Mouse (Mus musculus): Measurements from ENCODE around the gene Slk.
A peak's percentile ranks its signal among the peaks of the same experiment; 100 is the strongest.

Slk gene

GRCm38 (mm10) chr19:47653173-47653572 lies 73.7 kb downstream of the Slk start:
- no peak for DNase-seq (ENCODE audit: low spot score)

GRCm38 (mm10) chr19:47654896-47655295 lies 75.4 kb downstream of the Slk start:
- no peak for DNase-seq (ENCODE audit: low spot score)

GRCm38 (mm10) chr19:47658914-47659535 lies 79.5 kb downstream of the Slk start:
- DNase-seq (ENCODE audit: low spot score), result no peak

DNA sequence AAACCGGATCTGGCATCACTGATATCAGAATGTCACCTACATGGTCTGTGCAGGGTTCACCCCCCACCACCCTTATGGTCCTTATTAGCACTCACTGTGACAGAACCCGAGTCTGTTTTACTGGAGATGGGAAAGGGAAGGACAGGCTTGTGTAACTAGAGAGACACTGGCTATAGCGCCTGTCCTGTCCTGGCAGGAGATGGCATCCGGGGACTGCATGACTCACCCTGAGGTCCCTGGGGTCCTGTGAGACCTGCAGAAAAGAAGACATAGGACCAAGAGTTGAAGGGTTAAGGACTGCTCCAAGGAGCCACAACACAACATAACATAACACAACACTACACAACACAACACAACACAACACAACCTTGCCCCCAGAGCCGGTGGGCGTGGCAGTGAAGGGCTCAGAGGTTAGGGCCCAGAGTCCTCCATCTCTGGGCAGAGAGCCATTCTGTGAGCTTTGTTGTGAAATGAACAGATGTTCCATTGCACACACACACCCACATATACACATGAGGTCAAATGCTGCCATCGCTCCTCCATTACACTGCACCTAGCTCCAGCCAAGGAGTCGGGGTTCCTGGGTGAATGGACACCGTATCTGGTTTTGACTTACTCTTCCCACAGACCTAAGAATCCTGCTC lies 80.4 kb downstream of the Slk start:
- no peak for DNase-seq (ENCODE audit: low spot score)

GRCm38 (mm10) chr19:47667601-47668000 lies 88.1 kb downstream of the Slk start:
- no peak for DNase-seq (ENCODE audit: low spot score)

DNA sequence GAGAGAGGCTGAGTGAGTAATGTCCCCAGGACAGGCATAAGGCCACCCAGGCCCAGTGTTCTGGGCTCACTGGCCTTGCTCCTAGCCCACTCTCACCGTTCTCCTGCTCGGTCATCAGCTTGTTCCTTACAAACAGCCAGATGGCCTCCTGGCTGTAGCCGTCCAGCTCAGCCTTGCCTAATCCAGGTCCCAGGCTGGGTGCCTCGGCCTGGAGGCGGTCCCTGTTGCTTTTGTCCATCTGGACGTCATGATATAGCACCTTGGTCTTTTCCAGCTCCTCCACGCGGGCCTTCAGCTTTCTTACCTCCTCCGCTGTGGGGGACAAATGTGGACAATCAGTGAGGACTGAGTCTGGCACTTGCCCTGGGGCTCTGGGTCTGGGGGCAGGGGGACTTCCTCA lies 88.9 kb downstream of the Slk start:
- DNase-seq (ENCODE audit: low spot score), result no peak

- DNase-seq (ENCODE audit: low spot score), result peak; percentile 41
These were observed 94.9 kb downstream of the Slk start for GRCm38 (mm10) chr19:47674419-47674818.

GRCm38 (mm10) chr19:47678675-47679074 lies 99.2 kb downstream of the Slk start:
- peak; percentile 3 for DNase-seq (ENCODE audit: low spot score)

DNA sequence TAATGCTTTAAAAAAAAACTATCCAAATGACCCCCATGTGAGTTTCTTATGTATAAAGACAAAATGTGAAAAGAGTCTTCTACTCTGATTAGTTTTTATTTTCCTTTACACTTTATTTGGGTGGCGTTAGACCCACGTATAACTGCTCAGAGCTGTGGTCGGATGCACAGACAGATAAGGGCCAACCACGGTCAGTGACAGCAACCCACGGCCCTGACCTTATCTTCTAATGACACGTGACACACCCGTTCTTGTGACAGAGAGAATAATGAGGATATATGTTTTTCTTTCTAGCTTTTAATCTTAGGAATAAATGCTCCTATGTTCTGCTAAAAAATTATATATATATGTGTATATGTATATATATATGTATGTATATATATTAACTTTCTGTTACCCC lies 110.1 kb downstream of the Slk start:
- DNase-seq (ENCODE audit: low spot score), result no peak

DNA sequence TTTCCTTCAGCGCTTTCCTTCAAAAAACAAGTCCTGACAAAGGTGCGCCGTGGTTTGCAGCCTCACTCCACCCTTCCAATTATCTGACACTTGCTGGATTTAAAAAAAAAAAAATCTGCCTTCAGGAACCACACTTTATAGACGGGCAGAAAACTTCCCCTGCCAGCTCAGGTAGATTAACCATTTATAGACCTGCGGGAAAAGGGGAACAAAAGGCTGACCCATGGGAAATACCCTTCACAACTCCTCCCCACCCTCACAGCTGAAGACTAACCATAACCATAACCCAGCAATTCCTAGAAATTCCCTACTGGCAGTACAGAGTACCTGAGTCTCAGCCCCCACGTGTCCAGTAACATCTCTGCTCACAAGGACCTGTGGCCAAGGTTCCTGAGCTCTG lies 112.5 kb downstream of the Slk start, which contains the start of gene Col17a1:
TSS of gene Col17a1 (minus strand) at position 101 of the 400 bp plus-strand sequence.
- no peak for DNase-seq (ENCODE audit: low spot score)
